9 mouse cellular contexts compared by ENCODE assay signal in the genomic region with DNA sequence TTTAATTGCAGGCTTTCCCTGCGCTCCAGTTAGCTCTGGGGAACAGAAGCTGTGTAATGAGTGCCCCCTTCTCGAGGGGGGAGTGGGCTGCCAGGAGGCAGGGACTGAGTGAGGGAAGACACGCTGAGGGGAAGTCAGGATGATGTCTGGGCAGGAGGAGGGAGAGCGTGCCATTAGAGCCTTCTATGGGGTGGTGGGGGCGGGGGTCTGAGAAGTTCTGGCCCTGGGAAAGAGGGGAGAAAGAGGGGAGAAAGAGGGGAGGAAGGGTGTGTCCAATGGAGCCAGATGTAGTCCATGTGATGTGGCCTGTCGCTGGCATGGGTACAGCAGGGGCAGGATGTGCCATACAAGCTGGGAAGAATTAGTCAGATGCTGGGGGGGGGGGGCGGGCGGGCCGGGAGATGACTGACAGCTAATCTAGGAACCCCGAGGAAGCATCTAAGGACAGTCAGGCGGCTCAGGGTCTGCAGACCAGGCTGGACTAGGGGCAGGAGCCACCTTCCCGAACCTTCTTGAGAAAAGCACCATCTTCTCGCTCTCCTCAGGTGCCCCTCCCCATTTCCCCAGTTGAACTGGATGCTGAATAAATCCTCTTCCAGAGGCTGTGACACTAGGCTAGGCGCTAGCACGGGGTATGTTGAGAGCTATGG. TPM values are rescaled to one million over a fixed set of nuclear protein-coding genes. Genes with fewer than 3 reads are reported as not detected.
DNase-seq lines count a peak whose midpoint lies in the region; ATAC-seq and TF ChIP-seq lines count a peak whose summit lies in the region.
"Had no signal": no experiment of that assay in that cellular context is flagged by ENCODE, and none has a peak within 500 bp of the region (broad histone marks: within the 10 kb centered on the region; RNA-seq: fewer than 3 reads in every experiment).

No protein-coding gene starts in this region.

- no peak overlapping the region for H3K9ac ChIP-seq in liver, embryonic 15.5 days
- H3K9ac ChIP-seq in liver, postnatal 0 days (replicated peaks), result no peak overlapping the region
- H3K9ac ChIP-seq in neural tube, embryonic 13.5 days, result 0 out of 2 replicates have a peak overlapping the region, but pooled peaks have one; percentile 31
- H3K9ac ChIP-seq: liver, embryonic 13.5 days had no signal

- no peak overlapping the region for H3K4me3 ChIP-seq in liver, embryonic 15.5 days (replicated peaks)
- no peak overlapping the region for H3K4me3 ChIP-seq in liver, postnatal 0 days (ENCODE audit: low read depth, low read length)
- H3K4me3 ChIP-seq in bone marrow macrophage, adult 2 months (ENCODE audit: insufficient read depth, low read length), result peak overlapping the region; percentile 31
- no peak overlapping the region for H3K4me3 ChIP-seq in neural tube, embryonic 13.5 days
- H3K4me3 ChIP-seq: liver, embryonic 13.5 days had no signal

- H3K9me3 ChIP-seq in liver, embryonic 15.5 days (replicated peaks), result no peaks in the 10 kb centered on the region
- H3K9me3 ChIP-seq in liver, postnatal 0 days (ENCODE audit: low read length), result no peaks in the 10 kb centered on the region
- no peaks in the 10 kb centered on the region for H3K9me3 ChIP-seq in neural tube, embryonic 13.5 days
- H3K9me3 ChIP-seq: liver, embryonic 13.5 days had no signal

- TF ChIP-seq POLR2A in bone marrow macrophage, adult 2 months (IDR thresholded peaks at IDR 0.05; ENCODE audit: borderline replicate concordance, low read depth, low read length), result no peak

- H3K27me3 ChIP-seq in liver, embryonic 15.5 days, result peaks cover 36% of the 10 kb centered on the region
- H3K27me3 ChIP-seq in liver, postnatal 0 days (ENCODE audit: insufficient read depth, low read length), result no peaks in the 10 kb centered on the region
- no peaks in the 10 kb centered on the region for H3K27me3 ChIP-seq in neural tube, embryonic 13.5 days

- 24% methylated on average over 15 of the region's 15 CpGs for WGBS in liver, embryonic 15.5 days (ENCODE audit: insufficient replicate concordance)
- WGBS in liver, postnatal 0 days (ENCODE audit: insufficient replicate concordance), result 28% methylated on average over 13 of the region's 15 CpGs
- 41% methylated on average over 14 of the region's 15 CpGs for WGBS in neural tube, embryonic 13.5 days

- no peak for TF ChIP-seq EP300 in liver, postnatal 0 days (IDR thresholded peaks at IDR 0.05; ENCODE audit: low read depth)

- no peak for DNase-seq in liver, postnatal 0 days
- peak; percentile 49 for DNase-seq in heart, postnatal 4 days
- no peak for DNase-seq in urinary bladder, postnatal 4 days (ENCODE audit: low spot score in 2 of 2)
- no peak for DNase-seq in T-cell, adult 2 months (ENCODE audit: low spot score)
- DNase-seq: liver, embryonic 13.5 days; right cerebral cortex, postnatal 4 days had no signal

- no peak for ATAC-seq in liver, embryonic 15.5 days (ENCODE audit: insufficient read depth)
- no peak for ATAC-seq in liver, postnatal 0 days
- ATAC-seq in neural tube, embryonic 13.5 days (ENCODE audit: low read depth), result no peak

- no peak for TF ChIP-seq CTCF in liver, postnatal 0 days (IDR thresholded peaks at IDR 0.05; ENCODE audit: low read depth)
- TF ChIP-seq CTCF in bone marrow macrophage, adult 2 months (IDR thresholded peaks at IDR 0.05; ENCODE audit: low read depth, low read length), result no peak

- H3K4me1 ChIP-seq in liver, embryonic 15.5 days (replicated peaks), result peaks cover 52% of the 10 kb centered on the region
- H3K4me1 ChIP-seq in liver, postnatal 0 days (ENCODE audit: insufficient read depth), result peaks cover 42% of the 10 kb centered on the region
- H3K4me1 ChIP-seq in bone marrow macrophage, adult 2 months (ENCODE audit: control insufficient read depth, insufficient read depth, low read length), result peaks cover 50% of the 10 kb centered on the region
- peaks cover 45% of the 10 kb centered on the region for H3K4me1 ChIP-seq in neural tube, embryonic 13.5 days (replicated peaks)

- 0 out of 2 replicates have a peak overlapping the region, but pooled peaks have one; percentile 1 for H3K4me2 ChIP-seq in liver, embryonic 15.5 days
- no peak overlapping the region for H3K4me2 ChIP-seq in liver, postnatal 0 days (ENCODE audit: low read depth, low read length)
- no peak overlapping the region for H3K4me2 ChIP-seq in neural tube, embryonic 13.5 days
- H3K4me2 ChIP-seq: liver, embryonic 13.5 days had no signal

- H3K27ac ChIP-seq in liver, embryonic 15.5 days (replicated peaks), result no peak overlapping the region
- H3K27ac ChIP-seq in liver, postnatal 0 days (ENCODE audit: low read depth), result no peak overlapping the region
- H3K27ac ChIP-seq in bone marrow macrophage, adult 2 months (ENCODE audit: insufficient read depth, low read depth, low read length), result peak overlapping the region; percentile 85
- peak overlapping the region; percentile 9; the same call in 1 of the 2 replicates for H3K27ac ChIP-seq in neural tube, embryonic 13.5 days (replicated peaks)
- H3K27ac ChIP-seq: liver, embryonic 13.5 days had no signal

- H3K36me3 ChIP-seq in liver, embryonic 15.5 days (replicated peaks), result no peaks in the 10 kb centered on the region
- H3K36me3 ChIP-seq in liver, postnatal 0 days (replicated peaks; ENCODE audit: insufficient read depth, low read length), result no peaks in the 10 kb centered on the region
- no peaks in the 10 kb centered on the region for H3K36me3 ChIP-seq in neural tube, embryonic 13.5 days
- H3K36me3 ChIP-seq: liver, embryonic 13.5 days had no signal

RNA-seq across cellular contexts. Expression of a gene that starts 3.3 kb away (rescaled TPM):
- 133 and 142 TPM in 2 replicates for polyA plus RNA-seq in liver, embryonic 15.5 days (2015; fragmentation: Nextera tagmentation; extraction: Ambion mirVana)
- 68.4 and 73.4 TPM in 2 replicates for polyA plus RNA-seq in liver, postnatal 0 days (2015; fragmentation: Nextera tagmentation; extraction: Ambion mirVana)
- polyA plus RNA-seq in bone marrow macrophage, adult 2 months (2012; ENCODE audit: insufficient read depth, insufficient read length, missing spikeins), result 124 and 126 TPM in 2 replicates
- total RNA-seq in heart, postnatal 4 days (2021), result 100 to 1,000 TPM; 178 to 181 TPM
- polyA plus RNA-seq in neural tube, embryonic 13.5 days (2015; fragmentation: Nextera tagmentation; extraction: Ambion mirVana), result 41.9 and 45.3 TPM in 2 replicates

RNA-seq across cellular contexts. Expression of a gene that starts 19.2 kb away (rescaled TPM):
- 0.60 and 0.67 TPM in 2 replicates for polyA plus RNA-seq in liver, embryonic 15.5 days (2015; fragmentation: Nextera tagmentation; extraction: Ambion mirVana)
- polyA plus RNA-seq in liver, postnatal 0 days (2015; fragmentation: Nextera tagmentation; extraction: Ambion mirVana), result 0.37 and 0.51 TPM in 2 replicates
- 0.13 and 0.16 TPM in 2 replicates for polyA plus RNA-seq in bone marrow macrophage, adult 2 months (2012; ENCODE audit: insufficient read depth, insufficient read length, missing spikeins)
- total RNA-seq in heart, postnatal 4 days (2021), result 10 to 100 TPM; 11.7 TPM
- polyA plus RNA-seq in neural tube, embryonic 13.5 days (2015; fragmentation: Nextera tagmentation; extraction: Ambion mirVana), result 32.5 and 33.7 TPM in 2 replicates

RNA-seq across cellular contexts. Expression of a gene that starts 35.1 kb away (rescaled TPM):
- 0.53 TPM in 1 of 2 replicates, not detected in the other for polyA plus RNA-seq in liver, embryonic 15.5 days (2015; fragmentation: Nextera tagmentation; extraction: Ambion mirVana)
- polyA plus RNA-seq in liver, postnatal 0 days (2015; fragmentation: Nextera tagmentation; extraction: Ambion mirVana), result 0.13 and 0.29 TPM in 2 replicates
- polyA plus RNA-seq in bone marrow macrophage, adult 2 months (2012; ENCODE audit: insufficient read depth, insufficient read length, missing spikeins), result not detected in 2 replicates
- not detected for total RNA-seq in heart, postnatal 4 days (2021)
- not detected in 2 replicates for polyA plus RNA-seq in neural tube, embryonic 13.5 days (2015; fragmentation: Nextera tagmentation; extraction: Ambion mirVana)

RNA-seq across cellular contexts. Expression of a gene that starts 39.9 kb away (rescaled TPM):
- polyA plus RNA-seq in liver, embryonic 15.5 days (2015; fragmentation: Nextera tagmentation; extraction: Ambion mirVana), result 104 and 112 TPM in 2 replicates
- 104 and 106 TPM in 2 replicates for polyA plus RNA-seq in liver, postnatal 0 days (2015; fragmentation: Nextera tagmentation; extraction: Ambion mirVana)
- 149 and 154 TPM in 2 replicates for polyA plus RNA-seq in bone marrow macrophage, adult 2 months (2012; ENCODE audit: insufficient read depth, insufficient read length, missing spikeins)
- total RNA-seq in heart, postnatal 4 days (2021), result 10 to 100 TPM; 81.9 to 89.1 TPM
- polyA plus RNA-seq in neural tube, embryonic 13.5 days (2015; fragmentation: Nextera tagmentation; extraction: Ambion mirVana), result 161 and 170 TPM in 2 replicates

RNA-seq across cellular contexts. Expression of a gene that starts 40.5 kb away (rescaled TPM):
- 19.8 and 20.4 TPM in 2 replicates for polyA plus RNA-seq in liver, embryonic 15.5 days (2015; fragmentation: Nextera tagmentation; extraction: Ambion mirVana)
- polyA plus RNA-seq in liver, postnatal 0 days (2015; fragmentation: Nextera tagmentation; extraction: Ambion mirVana), result 12.5 and 13.5 TPM in 2 replicates
- 22.9 and 25.8 TPM in 2 replicates for polyA plus RNA-seq in bone marrow macrophage, adult 2 months (2012; ENCODE audit: insufficient read depth, insufficient read length, missing spikeins)
- total RNA-seq in heart, postnatal 4 days (2021), result 10 to 100 TPM; 55.3 to 60.1 TPM
- polyA plus RNA-seq in neural tube, embryonic 13.5 days (2015; fragmentation: Nextera tagmentation; extraction: Ambion mirVana), result 38.4 and 40.6 TPM in 2 replicates

Comparison
In these comparisons a context has a peak if more than half of its experiments do, and no peak if none do; other contexts are left out.
1. H3K27ac ChIP-seq: peak in bone marrow macrophage, adult 2 months (single experiment) and neural tube, embryonic 13.5 days (single experiment); none in liver, embryonic 15.5 days (single experiment) and liver, postnatal 0 days (single experiment).
2. RNA of a gene that starts 19.2 kb away (polyA plus RNA-seq): 32.5 to 33.7 TPM in neural tube, embryonic 13.5 days; 0.60 to 0.67 TPM in liver, embryonic 15.5 days, 0.37 to 0.51 TPM in liver, postnatal 0 days and 0.13 to 0.16 TPM in bone marrow macrophage, adult 2 months; every median in the first group is over 10 times any median in the second.